Comparison of ENCODE assay signal across 35 mouse cellular contexts in the genomic region with DNA sequence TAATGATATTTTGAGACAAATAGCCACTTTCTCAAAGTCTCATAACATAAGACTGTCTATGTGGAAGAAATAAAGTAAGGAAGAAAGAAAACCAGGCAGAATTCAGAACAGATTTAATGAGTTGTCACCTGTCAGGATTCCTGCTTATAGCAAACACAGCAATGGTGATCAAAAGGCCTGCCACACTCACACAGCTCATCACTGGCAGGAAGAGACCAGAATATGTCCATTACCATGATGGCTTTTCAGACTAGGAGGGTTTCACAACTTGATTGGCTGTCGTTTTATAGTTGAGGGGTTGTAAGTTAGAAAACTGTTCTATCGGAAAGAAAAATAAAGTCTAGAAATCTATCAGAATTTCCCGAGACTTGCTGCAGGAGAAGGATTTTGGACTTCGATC.
"Had no signal": no experiment of that assay in that cellular context is flagged by ENCODE, and none has a peak within 500 bp of the region (broad histone marks: within the 10 kb centered on the region; RNA-seq: fewer than 3 reads in every experiment).

No protein-coding gene starts in this region.

- H3K36me3 ChIP-seq: heart, embryonic 10.5 days; heart, embryonic 12.5 days; heart, embryonic 13.5 days; heart, embryonic 15.5 days; hindbrain, embryonic 10.5 days; hindbrain, embryonic 12.5 days; hindbrain, embryonic 13.5 days; hindbrain, embryonic 15.5 days; intestine, embryonic 15.5 days; kidney, embryonic 15.5 days had no signal

- H3K27me3 ChIP-seq: heart, embryonic 12.5 days; heart, embryonic 13.5 days; heart, embryonic 15.5 days; hindbrain, embryonic 12.5 days; hindbrain, embryonic 13.5 days; hindbrain, embryonic 15.5 days; intestine, embryonic 15.5 days; kidney, embryonic 15.5 days had no signal

- H3K9me3 ChIP-seq: heart, embryonic 10.5 days; heart, embryonic 12.5 days; heart, embryonic 13.5 days; heart, embryonic 15.5 days; hindbrain, embryonic 10.5 days; hindbrain, embryonic 12.5 days; hindbrain, embryonic 13.5 days; hindbrain, embryonic 15.5 days; intestine, embryonic 15.5 days; kidney, embryonic 15.5 days had no signal

- H3K27ac ChIP-seq: heart, embryonic 10.5 days; heart, embryonic 13.5 days; heart, embryonic 15.5 days; hindbrain, embryonic 10.5 days; hindbrain, embryonic 12.5 days; hindbrain, embryonic 13.5 days; hindbrain, embryonic 14.5 days; hindbrain, embryonic 15.5 days; hindbrain, postnatal 0 days; intestine, embryonic 15.5 days; kidney, embryonic 15.5 days; kidney, postnatal 0 days; layer of hippocampus, adult 2 months had no signal

- DNase-seq: heart, postnatal 10 days; heart, postnatal 14 days; heart, postnatal 36 days; heart, postnatal 4 days; kidney, adult 11 months; kidney, adult 18-20 months; kidney, adult 2 months; kidney, adult 8-10 months; kidney, adult 9 months; kidney, postnatal 10 days; kidney, postnatal 14 days; kidney, postnatal 25 days; kidney, postnatal 36 days; kidney, postnatal 4 days; layer of hippocampus, adult 9-11 months; layer of hippocampus, postnatal 36 days had no signal

- H3K9ac ChIP-seq: heart, embryonic 12.5 days; heart, embryonic 13.5 days; heart, embryonic 15.5 days; hindbrain, embryonic 12.5 days; hindbrain, embryonic 13.5 days; hindbrain, embryonic 14.5 days; hindbrain, embryonic 15.5 days; intestine, embryonic 15.5 days; kidney, embryonic 15.5 days had no signal

- ATAC-seq: hindbrain, embryonic 16.5 days; hindbrain, postnatal 0 days; inflammation-experienced regulatory T-cells, adult 6 months; intestine, embryonic 15.5 days; intestine, embryonic 16.5 days; intestine, postnatal 0 days had no signal

- H3K4me3 ChIP-seq: heart, embryonic 10.5 days; heart, embryonic 12.5 days; heart, embryonic 13.5 days; heart, embryonic 15.5 days; hindbrain, embryonic 10.5 days; hindbrain, embryonic 12.5 days; hindbrain, embryonic 13.5 days; hindbrain, embryonic 15.5 days; intestine, embryonic 15.5 days; kidney, embryonic 15.5 days; layer of hippocampus, adult 2 months had no signal

- H3K4me1 ChIP-seq: heart, embryonic 10.5 days; heart, embryonic 12.5 days; heart, embryonic 13.5 days; heart, embryonic 15.5 days; hindbrain, embryonic 10.5 days; hindbrain, embryonic 12.5 days; hindbrain, embryonic 13.5 days; hindbrain, embryonic 15.5 days; intestine, embryonic 15.5 days; kidney, embryonic 15.5 days had no signal

- H3K4me2 ChIP-seq: heart, embryonic 11.5 days; heart, embryonic 12.5 days; heart, embryonic 13.5 days; heart, embryonic 15.5 days; hindbrain, embryonic 12.5 days; hindbrain, embryonic 13.5 days; hindbrain, embryonic 14.5 days; hindbrain, embryonic 15.5 days; intestine, embryonic 15.5 days; kidney, embryonic 15.5 days had no signal
